Mouse (Mus musculus) midbrain, postnatal 0 days (tissue): ENCODE results near the gene Pglyrp2. TPM values are rescaled to one million over a fixed set of nuclear protein-coding genes. Genes with fewer than 3 reads are reported as not detected.

Source experiments
- ATAC-seq: fragments of 200-750 bp; cut with Nextera tagmentation; 2 replicates; pipeline ENCODE4 v1.8.0; 2017; ENCODE audit warnings: moderate number of reproducible peaks, mild to moderate bottlenecking, moderate TSS enrichment, moderate library complexity; ENCODE audit not compliant: low FRiP score
- DNase-seq: peaks from one replicate; pipeline ENCODE4 v3.0.0-alpha.2; 2015; ENCODE audit warnings: low spot score
- H3K27ac ChIP-seq: fragments of 300-500 bp; sonication (generic); 2 replicates; pipeline ENCODE4 v1.5.1; 2014; ENCODE audit warnings: low read depth, mild to moderate bottlenecking, low read length, mixed read lengths
- H3K27me3 ChIP-seq: fragments of 300-500 bp; sonication (generic); 2 replicates; pipeline ENCODE4 v1.6.1; 2014; ENCODE audit warnings: low read length, control low read depth, mixed read lengths; ENCODE audit not compliant: insufficient read depth
- H3K36me3 ChIP-seq: fragments of 300-500 bp; sonication (generic); 2 replicates; pipeline ENCODE4 v1.6.1; 2014; ENCODE audit warnings: low read length, control low read depth, mixed read lengths; ENCODE audit not compliant: insufficient read depth
- H3K4me1 ChIP-seq: fragments of 300-500 bp; sonication (generic); 2 replicates; pipeline ENCODE4 v1.6.1; 2014; ENCODE audit warnings: mild to moderate bottlenecking, control low read depth, antibody characterized with exemption, low read length, mixed read lengths; ENCODE audit not compliant: insufficient read depth
- H3K4me2 ChIP-seq: fragments of 300-500 bp; sonication (generic); 2 replicates; pipeline ENCODE4 v1.6.1; 2014; ENCODE audit warnings: low read depth, mild to moderate bottlenecking, low read length, mixed read lengths; ENCODE audit not compliant: poor library complexity, severe bottlenecking
- H3K4me3 ChIP-seq: fragments of 300-500 bp; sonication (generic); 2 replicates; pipeline ENCODE4 v1.5.1; 2014; ENCODE audit warnings: low read depth, mild to moderate bottlenecking, low read length, moderate library complexity
- H3K9ac ChIP-seq: fragments of 300-500 bp; sonication (generic); replicated peaks from 2 replicates; pipeline ENCODE4 v1.6.1; 2014; ENCODE audit warnings: mild to moderate bottlenecking, low read length, moderate library complexity, mixed read lengths; ENCODE audit not compliant: poor library complexity, severe bottlenecking
- H3K9me3 ChIP-seq: fragments of 300-500 bp; sonication (generic); 2 replicates; pipeline ENCODE4 v1.6.1; 2016; ENCODE audit warnings: low read length, control low read depth
- CTCF ChIP-seq: IDR thresholded peaks from 2 replicates; pipeline ENCODE4 v1.5.1; 2016; ENCODE audit warnings: antibody characterized with exemption, mild to moderate bottlenecking
- whole genome bisulfite sequencing: fragments of 180-500 bp; shearing (Covaris S2); extraction: QIAGEN DNeasy Blood & Tissue Kit; methylation state at CpG from one replicate; pipeline ENCODE4 v1.1.7; 2014; 5-methylcytosine and 5-hydroxymethylcytosine counted together
- polyA plus RNA-seq: library from polyadenylated mRNA; unstranded; fragments of >200 nt; fragmentation: Nextera tagmentation; extraction: Ambion mirVana; gene quantifications from 2 replicates; pipeline ENCODE4 v1.2.1, GENCODE M21; 2015
- total RNA-seq: library from RNA; depleted of rRNA; stranded (reverse); fragments of >200 nt; gene quantifications from 2 replicates; pipeline ENCODE4 v1.2.3, GENCODE M21; 2014

Pglyrp2 gene
- total and polyA plus RNA-seq, 2 experiments from 2014 or later, result not detected

DNA sequence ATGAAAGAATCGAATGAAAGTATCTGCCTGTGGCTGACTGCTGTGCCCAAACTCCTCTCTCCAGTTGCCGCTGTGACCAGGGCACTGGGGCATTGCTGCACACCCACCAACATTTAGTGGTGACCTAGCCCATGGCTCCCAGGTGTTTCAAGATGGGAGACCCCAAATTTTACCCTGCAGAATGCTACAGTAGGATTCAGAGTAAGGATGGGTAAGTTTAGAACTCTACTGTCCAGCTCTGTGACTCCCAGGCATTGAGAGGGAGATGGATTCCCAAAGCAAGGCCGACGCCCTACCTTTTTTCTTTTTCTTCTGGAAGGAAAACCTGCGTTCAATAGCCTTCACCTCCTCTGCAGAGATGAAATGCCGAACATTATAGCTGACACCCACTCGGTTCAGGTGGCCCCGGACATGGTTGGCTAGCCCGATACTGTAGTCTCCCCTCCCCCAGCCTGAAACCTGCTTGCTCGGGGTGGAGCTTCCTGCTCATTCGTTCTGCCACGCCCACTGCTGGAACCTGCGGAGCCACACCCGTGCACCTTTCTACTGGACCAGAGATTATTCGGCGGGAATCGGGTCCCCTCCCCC lies 54.9 kb downstream of the Pglyrp2 start:
- 27% methylated on average over 10 of the region's 17 CpGs for WGBS
- ATAC-seq (no peak), DNase-seq (no peak)
- peaks cover 12% of the 10 kb centered on the region; the same call in 1 of the 2 replicates for H3K36me3 ChIP-seq
- no peak for TF ChIP-seq CTCF
- H3K4me2 ChIP-seq, result no peak overlapping the region
- H3K27me3 ChIP-seq, result no peaks in the 10 kb centered on the region
- no peaks in the 10 kb centered on the region for H3K9me3 ChIP-seq
- no peak overlapping the region for H3K9ac ChIP-seq
- H3K4me3 ChIP-seq, result no peak overlapping the region
- no peak overlapping the region for H3K27ac ChIP-seq
- H3K4me1 ChIP-seq, result no peaks in the 10 kb centered on the region; the same call in 1 of the 2 replicates

DNA sequence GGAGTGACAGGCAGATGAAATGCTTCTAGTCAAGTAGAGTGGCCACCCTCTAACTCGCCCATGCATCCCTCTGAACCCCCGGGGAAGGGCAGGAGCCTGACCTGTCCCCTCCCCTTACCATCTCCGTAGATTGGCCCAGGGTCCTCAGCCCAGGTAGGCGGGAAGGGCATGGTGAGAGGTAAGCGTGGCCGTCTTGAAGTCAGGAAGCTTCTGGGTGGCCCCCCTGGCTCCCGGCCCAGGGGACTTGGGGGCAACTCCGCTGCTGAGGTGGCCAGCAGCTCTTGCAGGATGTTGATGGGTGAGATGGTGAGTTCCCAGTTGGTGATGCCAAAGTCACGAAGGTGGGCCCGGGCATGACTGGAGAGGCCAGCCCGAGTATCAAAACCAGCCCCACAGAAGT lies 56.3 kb downstream of the Pglyrp2 start:
- Histone ChIP-seq H3K4me2 (no peak overlapping the region), H3K9me3 (no peaks in the 10 kb centered on the region), H3K27me3 (no peaks in the 10 kb centered on the region), H3K27ac (no peak overlapping the region), H3K9ac (no peak overlapping the region), H3K36me3 (peaks cover 12% of the 10 kb centered on the region; the same call in 1 of the 2 replicates), H3K4me3 (no peak overlapping the region), H3K4me1 (peaks cover 9% of the 10 kb centered on the region)
- ATAC-seq, result no peak
- 93% methylated on average over 11 of the region's 11 CpGs for WGBS
- TF ChIP-seq CTCF, result no peak
- no peak for DNase-seq

DNA sequence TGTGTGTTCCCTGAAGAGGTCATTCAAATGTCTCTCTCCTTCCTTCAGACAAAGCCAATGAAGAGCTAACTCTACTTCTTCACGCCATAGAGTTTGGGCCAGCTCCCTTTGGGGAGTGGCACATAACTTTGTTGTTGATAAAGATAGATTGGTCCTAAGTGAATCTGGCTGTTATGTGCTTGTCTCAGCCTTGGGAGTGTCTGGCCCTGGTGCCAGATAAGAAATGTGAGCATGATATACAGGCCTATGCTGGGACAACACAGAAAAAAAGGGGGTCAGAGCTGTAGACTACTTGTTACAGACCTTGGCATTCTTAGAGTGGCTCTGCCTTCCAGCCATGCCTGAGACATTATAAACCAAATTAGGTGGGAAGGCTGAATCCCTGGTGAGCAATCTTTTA lies 58.7 kb downstream of the Pglyrp2 start:
- Histone ChIP-seq H3K27ac (no peak overlapping the region), H3K4me1 (peaks cover 11% of the 10 kb centered on the region), H3K4me2 (no peak overlapping the region), H3K4me3 (no peak overlapping the region), H3K27me3 (no peaks in the 10 kb centered on the region), H3K9me3 (no peaks in the 10 kb centered on the region), H3K36me3 (peaks cover 24% of the 10 kb centered on the region; the same call in 1 of the 2 replicates), H3K9ac (no peak overlapping the region)
- no peak for ATAC-seq
- WGBS, result 93% methylated on average over 1 of the region's 1 CpGs
- no peak for TF ChIP-seq CTCF
- DNase-seq, result no peak

DNA sequence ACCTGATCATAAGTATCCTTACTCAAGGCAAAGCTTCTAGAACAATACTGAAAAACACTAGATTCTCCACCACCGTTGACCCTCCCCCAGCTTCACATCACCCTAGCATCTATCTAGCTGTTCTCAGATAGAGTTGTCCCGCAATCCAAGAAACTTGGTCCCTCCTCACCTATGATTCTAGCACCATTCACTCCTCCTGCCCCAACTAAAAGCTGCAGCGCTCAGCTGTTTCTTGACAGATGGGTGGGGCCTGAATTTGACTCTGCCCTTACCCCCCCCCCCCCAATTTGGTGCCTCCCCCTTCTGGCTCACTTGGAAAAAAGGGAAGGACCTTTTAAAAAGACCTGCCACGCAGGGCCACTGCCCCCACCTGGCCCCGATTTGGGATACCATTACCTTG lies 59.1 kb downstream of the Pglyrp2 start:
- no peaks in the 10 kb centered on the region for H3K9me3 ChIP-seq
- H3K27ac ChIP-seq, result peak overlapping the region; percentile 73
- H3K36me3 ChIP-seq, result peaks cover 29% of the 10 kb centered on the region
- H3K4me1 ChIP-seq, result peaks cover 11% of the 10 kb centered on the region
- DNase-seq, result no peak
- 65% methylated on average over 5 of the region's 5 CpGs for WGBS
- H3K27me3 ChIP-seq, result no peaks in the 10 kb centered on the region
- peak; percentile 15; the same call in 1 of the 2 replicates for ATAC-seq
- H3K4me2 ChIP-seq, result peak overlapping the region; percentile 85
- TF ChIP-seq CTCF, result no peak
- peak overlapping the region; percentile 90 for H3K4me3 ChIP-seq
- H3K9ac ChIP-seq, result peak overlapping the region; percentile 93

DNA sequence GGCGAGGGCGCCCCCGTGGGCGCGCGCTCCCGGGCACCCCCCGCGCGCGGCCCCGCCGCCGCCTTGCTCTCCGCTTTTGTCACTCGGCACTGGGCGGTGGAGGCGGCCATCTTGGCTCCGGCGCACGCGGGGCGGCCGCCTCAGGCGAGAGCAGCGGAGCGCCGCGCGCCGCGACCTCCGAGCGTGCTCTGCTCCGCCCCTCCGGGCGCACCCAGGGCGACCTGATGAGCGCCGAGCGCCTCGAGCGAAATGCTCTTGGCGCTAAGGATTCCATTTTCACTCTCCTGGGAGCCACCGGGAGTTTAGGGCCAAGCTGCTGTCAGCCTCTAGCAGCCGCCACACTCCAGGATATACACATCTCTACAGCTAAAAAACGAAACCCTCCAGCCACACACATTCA lies 59.6 kb downstream of the Pglyrp2 start:
- no peaks in the 10 kb centered on the region for H3K27me3 ChIP-seq
- H3K4me3 ChIP-seq, result peak overlapping the region; percentile 90
- H3K9ac ChIP-seq, result peak overlapping the region; percentile 93
- WGBS, result 0% methylated on average over 42 of the region's 47 CpGs
- H3K27ac ChIP-seq, result peak overlapping the region; percentile 73
- peaks cover 33% of the 10 kb centered on the region for H3K36me3 ChIP-seq
- DNase-seq, result peak; percentile 97
- H3K9me3 ChIP-seq, result no peaks in the 10 kb centered on the region
- ATAC-seq, result peak; percentile 94
- H3K4me1 ChIP-seq, result peaks cover 11% of the 10 kb centered on the region
- TF ChIP-seq CTCF, result peak; percentile 38; the same call in 1 of the 2 replicates
- H3K4me2 ChIP-seq, result peak overlapping the region; percentile 85

DNA sequence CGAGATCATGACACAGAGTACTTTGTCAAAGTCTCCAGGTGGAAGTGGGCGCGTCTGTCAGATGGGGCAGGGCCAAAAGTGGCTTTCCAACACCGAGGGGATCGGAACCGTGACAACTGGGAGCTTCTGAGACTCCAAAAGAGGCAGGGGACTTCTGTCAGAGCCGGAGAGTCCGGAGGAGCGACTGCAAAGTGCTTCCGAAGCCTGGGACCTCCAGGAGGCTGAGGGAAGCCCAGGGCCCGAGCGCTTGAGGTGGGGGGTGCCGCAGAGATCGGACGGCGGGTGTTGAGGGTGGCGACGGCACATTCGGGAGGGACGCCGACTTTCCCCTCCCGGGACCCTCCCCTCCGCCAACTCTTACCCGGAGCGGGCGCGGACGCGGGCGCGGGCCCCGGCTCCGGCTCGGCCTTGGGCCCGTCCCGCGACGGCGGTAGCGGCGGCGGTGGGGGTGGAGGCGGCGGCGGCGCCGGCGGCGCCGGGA lies 60.1 kb downstream of the Pglyrp2 start:
- H3K27ac ChIP-seq, result peak overlapping the region; percentile 73
- ATAC-seq, result peak; percentile 24
- peaks cover 38% of the 10 kb centered on the region for H3K36me3 ChIP-seq
- H3K4me3 ChIP-seq, result peak overlapping the region; percentile 90
- peak overlapping the region; percentile 85 for H3K4me2 ChIP-seq
- 2% methylated on average over 30 of the region's 50 CpGs for WGBS
- H3K9ac ChIP-seq, result peak overlapping the region; percentile 93
- no peaks in the 10 kb centered on the region for H3K9me3 ChIP-seq
- TF ChIP-seq CTCF, result no peak
- no peaks in the 10 kb centered on the region for H3K27me3 ChIP-seq
- H3K4me1 ChIP-seq, result peaks cover 11% of the 10 kb centered on the region
- DNase-seq, result no peak
